Mouse (Mus musculus) CD4-positive, CD25-positive, alpha-beta regulatory T cell, adult 4 months (primary cell): ENCODE results near the gene Fam32a. TPM values are rescaled to one million over a fixed set of nuclear protein-coding genes. Genes with fewer than 3 reads are reported as not detected.
A peak's percentile ranks its signal among the peaks of the same experiment; 100 is the strongest.

ENCODE experiments used
- ATAC-seq: one replicate; pipeline ENCODE4 v1.8.0; 2017
- polyA plus RNA-seq, 2 experiments: library from polyadenylated mRNA; unstranded; fragments of 100-300 nt; shearing (Covaris generic); gene quantifications; one replicate each; pipeline ENCODE4 v1.2.1; 2017

Gene Fam32a
- polyA plus RNA-seq, 2 experiments from 2014 or later = 102 to 130 TPM

DNA sequence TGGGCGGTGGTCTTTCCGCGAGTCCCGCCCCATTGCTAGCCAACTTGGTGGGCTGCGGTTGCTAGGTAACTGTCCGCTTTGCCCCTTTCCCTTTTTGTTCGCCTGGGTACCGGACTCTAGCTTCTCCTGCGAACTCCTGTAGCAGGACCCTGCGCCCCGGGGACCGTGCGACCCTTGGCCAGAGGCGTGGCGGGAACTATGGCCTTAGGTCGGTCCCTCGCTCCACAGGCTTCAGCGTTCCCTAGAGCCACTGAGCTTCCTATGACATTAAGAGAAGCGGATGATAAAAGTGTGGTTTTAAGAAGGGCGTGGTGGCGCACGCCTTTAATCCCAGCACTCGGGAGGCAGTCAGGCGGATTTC, 20.9 kb downstream of the Fam32a start:
- no peak for ATAC-seq

DNA sequence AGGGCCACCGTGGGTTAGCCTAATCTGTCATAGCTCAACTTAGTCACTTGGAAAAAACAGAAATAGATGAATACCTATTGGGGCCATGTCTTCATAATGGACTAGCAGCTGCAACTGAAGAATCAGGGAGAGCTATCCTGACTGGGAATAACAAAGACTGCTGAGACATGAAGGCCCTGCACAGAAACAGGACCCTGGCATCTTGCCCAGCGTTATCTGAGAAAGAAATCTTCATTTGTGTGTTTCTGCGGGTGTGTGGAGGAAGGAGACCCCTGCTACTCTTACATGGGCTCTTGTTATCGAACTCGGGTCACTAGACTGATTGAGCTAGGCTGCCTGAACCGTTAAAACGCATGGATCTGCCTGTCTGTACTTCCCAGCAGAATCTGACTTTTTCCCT, 21.4 kb downstream of the Fam32a start:
- no peak for ATAC-seq

DNA sequence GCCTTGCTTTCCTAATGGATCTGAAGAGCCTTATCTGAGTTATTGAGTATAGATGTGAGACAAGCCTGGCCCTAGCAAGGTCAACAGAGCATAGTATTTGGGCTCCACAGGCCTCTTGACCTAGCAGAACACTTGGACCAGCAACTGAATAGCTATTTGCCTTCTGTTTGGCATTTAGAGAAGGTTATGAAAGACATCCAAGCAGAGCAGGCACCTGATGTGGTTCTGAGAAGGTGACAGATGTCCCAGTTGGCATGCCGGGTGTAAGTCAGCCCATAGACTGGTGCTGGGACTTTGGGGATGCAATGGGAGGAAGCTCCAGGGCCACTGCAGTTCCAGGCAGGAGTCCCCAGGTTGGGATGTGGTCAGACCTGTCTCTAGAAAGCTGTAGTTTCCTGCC, 22.7 kb downstream of the Fam32a start:
- no peak for ATAC-seq

DNA sequence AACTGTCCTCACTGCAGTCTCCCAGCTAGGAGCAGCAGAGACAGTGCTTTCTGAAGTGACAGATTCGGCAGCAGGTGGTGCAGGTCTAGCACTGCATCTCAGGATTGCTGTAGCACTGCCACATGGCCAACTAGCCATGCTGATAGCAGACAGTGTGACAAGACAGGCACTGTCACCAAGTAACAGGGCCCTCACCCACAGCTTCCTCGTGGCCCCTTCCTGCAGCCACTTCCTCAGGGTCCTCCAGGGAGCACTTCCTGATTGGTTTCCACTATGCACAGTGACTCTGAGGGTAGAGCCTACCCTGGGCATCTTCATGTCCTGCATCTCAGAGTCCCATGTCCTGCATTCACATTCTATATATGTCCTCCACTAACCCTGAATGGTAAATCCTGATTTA, 25.1 kb downstream of the Fam32a start:
- no peak for ATAC-seq

- ATAC-seq = no peak
These were observed 37.8 kb downstream of the Fam32a start for GRCm38 (mm10) chr8:72257171-72257901.

DNA sequence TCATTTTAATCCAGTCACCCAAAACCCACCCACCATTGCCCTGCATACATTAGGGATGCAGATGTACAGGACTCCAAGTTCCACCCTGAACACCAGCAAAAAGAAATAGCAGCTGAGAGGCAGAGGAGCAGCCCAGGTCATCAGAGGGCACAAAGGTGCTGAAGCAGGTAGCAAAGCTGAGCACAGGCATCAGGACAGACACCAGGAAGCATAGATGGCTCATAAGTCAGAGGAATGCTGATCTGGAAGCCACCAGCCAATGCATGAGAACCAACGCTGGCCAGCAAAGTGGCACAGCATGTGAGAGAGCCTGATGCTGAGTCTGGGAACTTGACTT, 38.3 kb downstream of the Fam32a start:
- ATAC-seq = no peak

GRCm38 (mm10) chr8:72259862-72260261, 40.3 kb downstream of the Fam32a start:
- no peak for ATAC-seq

- ATAC-seq = peak; percentile 86
These were observed 41.1 kb downstream of the Fam32a start for GRCm38 (mm10) chr8:72260585-72260984.

GRCm38 (mm10) chr8:72261019-72261418, 41.5 kb downstream of the Fam32a start:
- peak; percentile 78 for ATAC-seq

DNA sequence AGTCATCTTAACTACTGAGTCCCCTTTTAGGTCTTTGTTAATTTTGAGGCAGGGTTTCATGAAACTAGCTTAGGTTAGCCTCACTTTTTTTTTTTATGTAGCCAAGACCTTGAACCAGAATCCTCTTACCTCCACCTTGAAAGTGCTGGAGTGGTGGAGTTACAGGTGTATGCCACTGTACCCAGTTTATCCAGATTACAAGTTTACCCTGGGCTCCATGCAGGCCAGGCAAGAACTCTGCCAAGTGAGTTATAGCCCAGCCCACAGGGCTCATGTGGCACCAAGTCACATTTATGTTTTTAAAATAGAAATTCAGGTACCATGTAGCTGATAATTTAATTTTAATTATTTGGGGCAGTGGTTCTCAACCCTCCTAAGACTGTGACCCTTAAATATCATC, 41.9 kb downstream of the Fam32a start:
- ATAC-seq = no peak

DNA sequence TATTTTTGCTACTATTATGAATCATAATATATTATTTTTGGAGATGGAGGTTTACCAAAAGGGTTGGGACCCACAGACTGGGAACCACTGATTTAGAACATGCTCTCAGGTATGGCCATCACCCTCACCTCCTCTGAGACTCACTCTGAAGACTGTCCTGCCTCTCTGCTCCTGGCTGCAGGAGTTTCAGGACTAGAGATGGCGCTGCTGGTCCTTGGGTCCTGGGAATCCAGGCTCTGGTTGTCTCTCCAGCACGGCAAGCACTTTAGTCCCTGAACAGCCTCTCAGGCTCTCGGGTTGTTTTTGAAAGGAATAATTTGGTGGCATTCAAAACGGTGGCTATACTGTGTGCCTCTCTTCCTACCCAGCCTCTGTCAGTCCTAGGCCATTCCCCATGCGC, 42.3 kb downstream of the Fam32a start:
- ATAC-seq = no peak

GRCm38 (mm10) chr8:72262756-72263155, 43.2 kb downstream of the Fam32a start:
- ATAC-seq = no peak

- no peak for ATAC-seq
These were observed 43.9 kb downstream of the Fam32a start for GRCm38 (mm10) chr8:72263451-72263850.

DNA sequence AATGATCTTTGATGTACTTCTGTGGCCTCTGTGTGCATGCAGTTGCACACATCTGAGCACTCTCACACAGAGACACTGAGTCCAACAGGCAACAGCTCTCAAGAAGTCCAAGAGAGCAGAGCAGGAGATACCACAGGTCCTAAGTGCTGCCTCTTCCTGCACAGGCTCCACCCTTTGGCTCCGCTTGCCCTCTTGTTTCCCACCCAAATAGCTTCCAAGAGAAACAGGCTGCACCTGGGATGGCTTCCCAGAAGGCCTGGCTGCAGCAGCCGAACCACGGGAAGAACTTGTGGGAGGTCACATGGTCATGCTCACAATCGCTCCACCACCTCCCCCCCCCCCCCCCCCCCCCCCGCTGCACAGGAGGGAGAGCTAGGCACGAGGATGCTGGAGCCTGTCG, 45.8 kb downstream of the Fam32a start:
- ATAC-seq = no peak

DNA sequence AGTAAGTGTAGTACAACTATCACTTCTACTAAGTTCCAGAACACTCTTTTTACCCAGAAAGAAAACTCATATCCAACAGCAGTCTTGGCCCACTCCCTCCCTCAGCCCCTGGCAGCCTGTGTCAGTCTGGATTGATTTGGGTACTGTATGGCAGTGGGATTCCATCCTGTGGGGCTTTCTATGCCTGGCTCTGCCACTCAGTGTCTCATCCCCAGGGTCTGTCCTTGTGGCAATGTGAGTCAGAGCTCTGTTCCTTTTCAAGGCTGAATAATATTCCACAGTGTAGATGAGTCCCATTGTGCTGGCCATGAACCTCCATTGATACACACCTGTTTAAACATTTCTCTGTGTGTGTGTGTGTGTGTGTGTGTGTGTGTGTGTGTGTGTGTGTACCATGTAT, 47.1 kb downstream of the Fam32a start:
- ATAC-seq = no peak

DNA sequence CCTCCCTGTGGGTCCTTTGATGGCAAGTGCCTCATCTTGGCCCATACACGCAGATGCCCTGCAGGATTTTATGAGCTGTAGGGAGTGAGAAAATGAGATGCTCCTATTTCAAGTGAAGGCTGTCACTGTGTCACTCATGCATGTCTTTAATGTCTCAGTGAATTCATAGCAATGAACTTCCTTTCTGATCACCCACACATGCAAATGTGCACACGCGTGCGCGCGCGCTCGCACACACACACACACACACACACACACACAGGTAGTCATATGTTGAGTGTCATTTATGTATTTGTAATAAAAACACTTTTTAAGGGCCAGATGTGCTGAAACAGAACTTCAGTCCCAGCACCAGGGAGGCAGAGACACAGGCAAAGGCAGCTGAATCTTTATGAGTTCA, 47.6 kb downstream of the Fam32a start:
- ATAC-seq = no peak

- no peak for ATAC-seq
These were observed 48.8 kb downstream of the Fam32a start for GRCm38 (mm10) chr8:72268356-72268755.

DNA sequence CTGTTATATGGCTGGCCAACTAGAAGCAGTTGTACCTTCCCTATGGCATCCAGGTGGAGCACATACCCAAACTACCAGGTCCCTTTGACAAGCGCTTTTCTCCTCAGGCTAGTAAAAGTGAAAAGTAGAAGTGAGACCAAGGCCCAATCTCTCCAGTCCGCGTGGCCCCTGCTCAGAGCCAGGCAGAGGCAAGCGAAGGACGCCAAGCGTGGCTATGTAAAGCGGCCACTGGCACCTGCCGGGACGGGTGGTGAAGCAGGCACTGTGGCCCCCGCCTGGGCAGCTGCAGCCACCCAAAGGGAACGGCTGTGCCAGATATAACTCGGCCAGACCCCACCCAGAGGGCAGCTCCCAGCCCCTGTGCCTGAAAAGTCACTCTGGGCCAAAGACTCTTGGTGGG, 51.1 kb downstream of the Fam32a start:
- no peak for ATAC-seq

GRCm38 (mm10) chr8:72271051-72271660, 51.6 kb downstream of the Fam32a start:
- ATAC-seq = no peak

- ATAC-seq = no peak
These were observed 52.2 kb downstream of the Fam32a start for GRCm38 (mm10) chr8:72271691-72272090.

GRCm38 (mm10) chr8:72272361-72272760, 52.8 kb downstream of the Fam32a start:
- peak; percentile 74 for ATAC-seq

GRCm38 (mm10) chr8:72273111-72273770, 53.7 kb downstream of the Fam32a start:
- ATAC-seq = no peak

DNA sequence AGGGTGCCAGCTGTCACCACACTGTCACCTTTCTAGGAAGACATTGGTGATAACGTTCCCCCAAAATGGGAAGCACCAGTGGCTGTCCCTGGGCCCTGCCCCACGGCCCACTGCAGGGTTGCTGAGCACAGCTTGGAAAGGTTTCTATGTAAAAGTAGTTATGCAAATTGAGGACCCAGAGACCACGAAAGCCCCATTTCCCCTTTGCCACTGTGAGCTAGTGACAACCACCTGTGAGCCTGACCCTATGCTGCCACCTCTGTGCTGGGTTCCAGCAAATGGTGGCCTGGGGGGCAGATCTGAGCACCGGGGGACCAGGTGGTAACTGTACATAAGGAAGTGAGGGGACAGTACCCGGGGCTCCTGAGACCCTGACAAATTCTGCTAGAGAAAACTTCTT, 54.3 kb downstream of the Fam32a start:
- no peak for ATAC-seq
